Mouse (Mus musculus): ENCODE data around the gene Stk10. TPM values are rescaled to one million over a fixed set of nuclear protein-coding genes. Genes with fewer than 3 reads are reported as not detected.
A peak's percentile ranks its signal among the peaks of the same experiment; 100 is the strongest.

The Stk10 gene
- polyA plus RNA-seq, 1 experiment from 2014 or later: 2.4 TPM

GRCm38 (mm10) chr11:32519354-32519753, 13.8 kb upstream of the Stk10 start:
- no peak for ATAC-seq
- Histone ChIP-seq H3K4me1 (ENCODE audit: control insufficient read depth, insufficient read depth, low read depth, low read length) (no peaks in the 10 kb centered on the region), H3K4me2 (ENCODE audit: low read length) (no peak overlapping the region), H3K9me3 (ENCODE audit: control insufficient read depth, low read length) (no peaks in the 10 kb centered on the region), H3K36me3 (ENCODE audit: control insufficient read depth, insufficient read depth, low read length) (peaks cover 5% of the 10 kb centered on the region; the same call in 1 of the 2 replicates), H3K4me3 (ENCODE audit: low read length) (no peak overlapping the region), H3K27ac (ENCODE audit: low read depth, low read length) (no peak overlapping the region), H3K27me3 (replicated peaks; ENCODE audit: control insufficient read depth, insufficient read depth, low read length) (no peaks in the 10 kb centered on the region), H3K9ac (ENCODE audit: low read depth, low read length) (no peak overlapping the region)
- 97% methylated on average over 1 of the region's 1 CpGs for WGBS

GRCm38 (mm10) chr11:32521246-32521645, 11.9 kb upstream of the Stk10 start:
- Histone ChIP-seq H3K27ac (ENCODE audit: low read depth, low read length) (no peak overlapping the region), H3K36me3 (ENCODE audit: control insufficient read depth, insufficient read depth, low read length) (peaks cover 3% of the 10 kb centered on the region; the same call in 1 of the 2 replicates), H3K4me2 (ENCODE audit: low read length) (no peak overlapping the region), H3K4me1 (ENCODE audit: control insufficient read depth, insufficient read depth, low read depth, low read length) (no peaks in the 10 kb centered on the region), H3K27me3 (replicated peaks; ENCODE audit: control insufficient read depth, insufficient read depth, low read length) (no peaks in the 10 kb centered on the region), H3K9me3 (ENCODE audit: control insufficient read depth, low read length) (no peaks in the 10 kb centered on the region), H3K4me3 (ENCODE audit: low read length) (no peak overlapping the region), H3K9ac (ENCODE audit: low read depth, low read length) (no peak overlapping the region)
- no peak for ATAC-seq
- WGBS: 84% methylated on average over 2 of the region's 2 CpGs

GRCm38 (mm10) chr11:32524122-32524920, 8.8 kb upstream of the Stk10 start:
- no peaks in the 10 kb centered on the region; the same call in 1 of the 2 replicates for H3K36me3 ChIP-seq (ENCODE audit: control insufficient read depth, insufficient read depth, low read length)
- H3K4me2 ChIP-seq (ENCODE audit: low read length): no peak overlapping the region
- no peaks in the 10 kb centered on the region for H3K27me3 ChIP-seq (replicated peaks; ENCODE audit: control insufficient read depth, insufficient read depth, low read length)
- H3K9ac ChIP-seq (ENCODE audit: low read depth, low read length): no peak overlapping the region
- no peak overlapping the region for H3K4me3 ChIP-seq (ENCODE audit: low read length)
- WGBS: 86% methylated on average over 11 of the region's 11 CpGs
- H3K9me3 ChIP-seq (ENCODE audit: control insufficient read depth, low read length): no peaks in the 10 kb centered on the region
- no peak overlapping the region for H3K27ac ChIP-seq (ENCODE audit: low read depth, low read length)
- H3K4me1 ChIP-seq (ENCODE audit: control insufficient read depth, insufficient read depth, low read depth, low read length): no peaks in the 10 kb centered on the region
- no peak for ATAC-seq

DNA sequence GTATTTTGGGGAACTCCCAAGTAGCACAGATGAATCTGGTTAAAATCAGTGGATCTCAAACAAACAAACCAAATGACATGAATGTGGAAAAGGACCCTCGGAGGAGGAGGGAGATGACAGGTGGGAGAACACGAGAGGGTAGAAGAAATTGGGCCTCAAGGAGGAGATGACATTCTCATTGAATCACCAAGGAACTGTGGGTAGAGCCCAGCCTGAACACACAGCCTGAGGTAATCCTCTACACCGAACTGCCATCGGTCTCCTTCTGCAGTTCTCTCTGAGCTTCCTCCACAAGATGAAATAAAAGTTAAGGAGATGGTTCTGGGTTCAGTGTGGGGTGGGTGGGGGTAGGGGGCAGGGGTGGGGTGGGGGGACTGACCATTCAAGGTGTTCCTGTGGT, 6.1 kb upstream of the Stk10 start:
- no peaks in the 10 kb centered on the region; the same call in 1 of the 2 replicates for H3K27me3 ChIP-seq (replicated peaks; ENCODE audit: control insufficient read depth, insufficient read depth, low read length)
- H3K4me3 ChIP-seq (ENCODE audit: low read length): no peak overlapping the region
- H3K36me3 ChIP-seq (ENCODE audit: control insufficient read depth, insufficient read depth, low read length): no peaks in the 10 kb centered on the region; the same call in 1 of the 2 replicates
- H3K9me3 ChIP-seq (ENCODE audit: control insufficient read depth, low read length): no peaks in the 10 kb centered on the region
- 89% methylated on average over 4 of the region's 4 CpGs for WGBS
- H3K4me1 ChIP-seq (ENCODE audit: control insufficient read depth, insufficient read depth, low read depth, low read length): no peaks in the 10 kb centered on the region
- no peak for ATAC-seq
- H3K4me2 ChIP-seq (ENCODE audit: low read length): no peak overlapping the region
- no peak overlapping the region for H3K9ac ChIP-seq (ENCODE audit: low read depth, low read length)
- no peak overlapping the region for H3K27ac ChIP-seq (ENCODE audit: low read depth, low read length)

DNA sequence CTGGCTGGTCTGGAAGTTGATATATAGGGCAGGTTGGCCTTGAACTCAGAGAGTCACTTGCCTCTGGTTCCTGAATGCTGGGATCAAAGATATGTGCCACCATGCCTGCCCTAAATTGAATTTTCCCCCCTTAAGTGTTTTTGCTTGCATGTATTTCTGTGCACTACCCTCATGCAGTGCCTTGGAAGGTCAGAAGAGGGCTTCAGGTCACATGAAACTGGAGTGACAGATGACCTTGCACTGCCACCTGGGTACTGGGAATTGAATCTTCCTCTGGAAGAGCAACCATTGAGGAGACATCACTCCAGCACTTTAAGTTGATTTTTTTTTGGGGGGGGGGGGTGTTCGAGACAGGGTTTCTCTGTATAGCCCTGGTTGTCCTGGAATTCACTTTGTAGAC, 3.0 kb upstream of the Stk10 start:
- H3K27ac ChIP-seq (ENCODE audit: low read depth, low read length): no peak overlapping the region
- no peaks in the 10 kb centered on the region for H3K9me3 ChIP-seq (ENCODE audit: control insufficient read depth, low read length)
- ATAC-seq: no peak
- 100% methylated on average over 1 of the region's 1 CpGs for WGBS
- H3K27me3 ChIP-seq (replicated peaks; ENCODE audit: control insufficient read depth, insufficient read depth, low read length): no peaks in the 10 kb centered on the region; the same call in 1 of the 2 replicates
- H3K4me3 ChIP-seq (ENCODE audit: low read length): no peak overlapping the region
- H3K36me3 ChIP-seq (ENCODE audit: control insufficient read depth, insufficient read depth, low read length): no peaks in the 10 kb centered on the region
- no peak overlapping the region for H3K4me2 ChIP-seq (ENCODE audit: low read length)
- H3K4me1 ChIP-seq (ENCODE audit: control insufficient read depth, insufficient read depth, low read depth, low read length): peaks cover 11% of the 10 kb centered on the region
- no peak overlapping the region for H3K9ac ChIP-seq (ENCODE audit: low read depth, low read length)

DNA sequence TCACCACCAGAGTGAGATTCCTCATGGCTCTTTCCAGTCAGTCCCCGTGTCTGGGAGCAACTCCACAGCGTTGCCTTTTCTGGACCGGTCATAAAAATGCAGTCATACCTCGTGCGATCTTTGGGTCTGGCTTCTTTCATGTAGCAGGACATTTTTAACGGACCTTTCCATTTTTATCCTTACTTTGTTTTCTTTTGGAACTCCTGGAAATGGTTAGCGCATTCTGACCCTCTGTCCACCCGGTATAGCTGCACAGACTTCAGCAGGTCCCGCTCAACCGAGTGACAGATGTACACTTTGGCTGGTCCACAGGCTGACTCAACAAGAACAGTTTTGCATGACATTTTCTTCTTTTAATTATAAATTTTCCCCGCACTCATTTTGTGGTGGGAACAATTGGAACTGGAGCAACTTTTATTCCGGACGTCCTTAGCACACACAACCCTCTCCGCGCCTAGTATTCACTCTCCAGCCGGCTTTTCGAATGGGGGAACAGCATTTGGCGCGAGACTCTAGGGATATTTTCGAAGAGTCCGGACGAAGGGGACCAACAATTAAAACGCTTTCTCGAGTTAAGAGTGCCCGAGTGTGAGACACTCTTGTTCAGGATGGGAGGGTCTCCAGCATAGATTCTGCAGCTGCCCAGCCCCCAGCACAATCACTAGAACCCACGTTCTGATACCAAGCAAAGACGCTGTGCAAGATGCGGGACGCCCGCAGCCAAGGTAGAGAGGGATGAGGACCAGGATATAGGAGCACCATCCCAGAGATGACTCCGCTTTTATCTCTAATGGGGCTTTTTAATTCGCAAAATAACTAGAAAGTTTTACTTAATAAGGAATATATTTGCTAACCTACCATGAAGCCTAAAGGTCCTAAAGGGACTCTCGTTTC, 987 bp upstream of the Stk10 start, which contains the start of gene Efcab9:
Efcab9 (minus strand) TSS at position 211 of the 894 bp plus-strand sequence.
- peak within 1 kb of the TSS; percentile 71 for H3K4me3 ChIP-seq (ENCODE audit: low read length)
- H3K27ac ChIP-seq (ENCODE audit: low read depth, low read length): no peak within 1 kb of the TSS
- H3K27me3 ChIP-seq (replicated peaks; ENCODE audit: control insufficient read depth, insufficient read depth, low read length): no peaks in the 10 kb centered on the region; the same call in 1 of the 2 replicates
- 6% methylated on average over 33 of the region's 33 CpGs for WGBS
- no peaks in the 10 kb centered on the region for H3K9me3 ChIP-seq (ENCODE audit: control insufficient read depth, low read length)
- peaks cover 11% of the 10 kb centered on the region for H3K4me1 ChIP-seq (ENCODE audit: control insufficient read depth, insufficient read depth, low read depth, low read length)
- 0 out of 2 replicates have a peak, but pooled peaks have one; percentile 5 for ATAC-seq
- H3K9ac ChIP-seq (ENCODE audit: low read depth, low read length): peak within 1 kb of the TSS; percentile 79
- peak within 1 kb of the TSS; percentile 99 for H3K4me2 ChIP-seq (ENCODE audit: low read length)
- no peaks in the 10 kb centered on the region for H3K36me3 ChIP-seq (ENCODE audit: control insufficient read depth, insufficient read depth, low read length)

DNA sequence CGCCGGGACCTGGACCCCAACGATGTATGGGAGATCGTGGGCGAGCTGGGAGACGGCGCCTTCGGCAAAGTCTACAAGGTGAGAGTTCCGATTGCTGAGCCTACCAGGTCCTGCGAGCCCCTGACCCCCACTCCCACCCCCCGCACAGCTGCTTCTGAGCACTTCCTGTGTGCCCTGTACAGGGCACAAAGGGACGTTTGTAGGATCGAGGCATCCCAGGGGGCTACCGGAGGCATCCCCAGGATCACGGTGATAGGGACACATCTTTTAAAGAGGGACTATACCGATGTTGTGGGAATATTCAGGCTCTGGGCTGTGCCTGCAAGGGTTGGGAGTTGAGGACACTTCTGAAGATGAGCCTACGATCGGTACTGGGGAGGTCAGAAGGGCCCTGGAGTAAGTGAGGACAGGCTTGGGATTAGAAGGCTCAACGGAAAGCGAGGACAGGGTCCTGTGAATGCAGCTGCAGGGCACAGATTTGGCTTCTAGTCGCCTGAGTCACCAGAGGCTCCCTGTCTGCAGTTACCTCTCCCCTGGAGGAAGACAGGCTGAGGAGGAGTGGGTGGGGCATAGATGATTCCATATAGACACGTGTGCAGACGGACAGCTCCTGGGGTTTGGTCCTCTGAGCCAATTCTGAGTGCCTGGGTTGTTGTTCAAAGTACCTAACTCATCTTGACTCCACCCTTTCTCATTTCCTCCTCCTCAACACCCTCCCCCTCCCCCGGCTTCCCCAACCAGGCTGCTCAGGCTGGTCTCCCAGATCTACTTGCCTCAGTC, 567 bp downstream of the Stk10 start:
- Histone ChIP-seq H3K27me3 (replicated peaks; ENCODE audit: control insufficient read depth, insufficient read depth, low read length) (no peaks in the 10 kb centered on the region; the same call in 1 of the 2 replicates), H3K27ac (ENCODE audit: low read depth, low read length) (peak overlapping the region; percentile 24; the same call in 1 of the 2 replicates), H3K4me3 (ENCODE audit: low read length) (peak overlapping the region; percentile 71), H3K4me1 (ENCODE audit: control insufficient read depth, insufficient read depth, low read depth, low read length) (peaks cover 11% of the 10 kb centered on the region), H3K36me3 (ENCODE audit: control insufficient read depth, insufficient read depth, low read length) (no peaks in the 10 kb centered on the region), H3K9me3 (ENCODE audit: control insufficient read depth, low read length) (no peaks in the 10 kb centered on the region), H3K4me2 (ENCODE audit: low read length) (peak overlapping the region; percentile 99), H3K9ac (ENCODE audit: low read depth, low read length) (peak overlapping the region; percentile 79)
- 1% methylated on average over 24 of the region's 24 CpGs for WGBS
- ATAC-seq: peak; percentile 56

GRCm38 (mm10) chr11:32534453-32535075, 1.5 kb downstream of the Stk10 start:
- no peak overlapping the region for H3K4me3 ChIP-seq (ENCODE audit: low read length)
- no peaks in the 10 kb centered on the region for H3K9me3 ChIP-seq (ENCODE audit: control insufficient read depth, low read length)
- H3K36me3 ChIP-seq (ENCODE audit: control insufficient read depth, insufficient read depth, low read length): no peaks in the 10 kb centered on the region
- no peak for ATAC-seq
- peak overlapping the region; percentile 99 for H3K4me2 ChIP-seq (ENCODE audit: low read length)
- 75% methylated on average over 7 of the region's 7 CpGs for WGBS
- peaks cover 11% of the 10 kb centered on the region for H3K4me1 ChIP-seq (ENCODE audit: control insufficient read depth, insufficient read depth, low read depth, low read length)
- H3K27ac ChIP-seq (ENCODE audit: low read depth, low read length): no peak overlapping the region
- H3K9ac ChIP-seq (ENCODE audit: low read depth, low read length): no peak overlapping the region
- H3K27me3 ChIP-seq (replicated peaks; ENCODE audit: control insufficient read depth, insufficient read depth, low read length): no peaks in the 10 kb centered on the region; the same call in 1 of the 2 replicates
